Mouse (Mus musculus) neural tube, embryonic 13.5 days (tissue): ENCODE data around the gene Pip4k2c. TPM values are rescaled to one million over a fixed set of nuclear protein-coding genes. Genes with fewer than 3 reads are reported as not detected.
A peak's percentile ranks its signal among the peaks of the same experiment; 100 is the strongest.

Source experiments
- ATAC-seq: fragments of 200-750 bp; cut with Nextera tagmentation; 2 replicates; pipeline ENCODE4 v1.8.0; 2017; ENCODE audit warnings: low read depth, mild to moderate bottlenecking, moderate TSS enrichment, moderate library complexity
- H3K27ac ChIP-seq: fragments of 300-500 bp; sonication (generic); replicated peaks from 2 replicates; pipeline ENCODE4 v1.5.1; 2015; ENCODE audit warnings: moderate library complexity, mild to moderate bottlenecking, inconsistent platforms
- H3K27me3 ChIP-seq: fragments of 300-500 bp; sonication (generic); 2 replicates; pipeline ENCODE4 v1.6.1; 2015; ENCODE audit warnings: mild to moderate bottlenecking, inconsistent platforms
- H3K36me3 ChIP-seq: fragments of 300-500 bp; sonication (generic); 2 replicates; pipeline ENCODE4 v1.6.1; 2015; ENCODE audit warnings: mild to moderate bottlenecking, inconsistent platforms
- H3K4me1 ChIP-seq: fragments of 300-500 bp; sonication (generic); replicated peaks from 2 replicates; pipeline ENCODE4 v1.6.1; 2015; ENCODE audit warnings: inconsistent platforms
- H3K4me2 ChIP-seq: fragments of 300-500 bp; sonication (generic); 2 replicates; pipeline ENCODE4 v1.6.1; 2015; ENCODE audit warnings: inconsistent platforms, mild to moderate bottlenecking, moderate library complexity
- H3K4me3 ChIP-seq: fragments of 300-500 bp; sonication (generic); 2 replicates; pipeline ENCODE4 v1.5.1; 2015; ENCODE audit warnings: mild to moderate bottlenecking, inconsistent platforms
- H3K9ac ChIP-seq: fragments of 300-500 bp; sonication (generic); 2 replicates; pipeline ENCODE4 v1.6.1; 2015; ENCODE audit warnings: moderate library complexity, mild to moderate bottlenecking, inconsistent platforms
- H3K9me3 ChIP-seq: fragments of 300-500 bp; sonication (generic); 2 replicates; pipeline ENCODE4 v1.6.1; 2016; ENCODE audit warnings: inconsistent platforms
- WGBS: fragments of 180-500 bp; shearing (Covaris S2); methylation state at CpG from one replicate; pipeline ENCODE4 v1.1.7; 2015; 5-methylcytosine and 5-hydroxymethylcytosine counted together
- polyA plus RNA-seq: library from polyadenylated mRNA; unstranded; fragments of >200 nt; fragmentation: Nextera tagmentation; extraction: Ambion mirVana; gene quantifications from 2 replicates; pipeline ENCODE4 v1.2.1, GENCODE M21; 2015

Pip4k2c gene
- polyA plus RNA-seq, 1 experiment from 2014 or later, result 20.2 TPM

- no peak overlapping the region for H3K9ac ChIP-seq
- H3K27ac ChIP-seq, result no peak overlapping the region
- no peak for ATAC-seq
- peaks cover 26% of the 10 kb centered on the region for H3K4me1 ChIP-seq
- H3K9me3 ChIP-seq, result no peaks in the 10 kb centered on the region
- H3K4me3 ChIP-seq, result no peak overlapping the region
- 42% methylated on average over 3 of the region's 3 CpGs for WGBS
- H3K36me3 ChIP-seq, result peaks cover 23% of the 10 kb centered on the region
- H3K27me3 ChIP-seq, result peaks cover 78% of the 10 kb centered on the region
- H3K4me2 ChIP-seq, result no peak overlapping the region
Measured at GRCm38 (mm10) chr10:127176228-127176627, 35.2 kb downstream of the Pip4k2c start.

- 89% methylated on average over 7 of the region's 7 CpGs for WGBS
- Histone ChIP-seq H3K27ac (no peak overlapping the region), H3K4me1 (peaks cover 33% of the 10 kb centered on the region), H3K4me3 (no peak overlapping the region), H3K36me3 (peaks cover 33% of the 10 kb centered on the region), H3K27me3 (peaks cover 78% of the 10 kb centered on the region), H3K4me2 (no peak overlapping the region), H3K9ac (no peak overlapping the region), H3K9me3 (no peaks in the 10 kb centered on the region)
- no peak for ATAC-seq
Measured at GRCm38 (mm10) chr10:127174170-127174569, 37.2 kb downstream of the Pip4k2c start.

GRCm38 (mm10) chr10:127173148-127174065 is 38.0 kb downstream of the Pip4k2c start:
- Histone ChIP-seq H3K36me3 (peaks cover 35% of the 10 kb centered on the region), H3K4me3 (no peak overlapping the region), H3K27ac (no peak overlapping the region), H3K9me3 (no peaks in the 10 kb centered on the region), H3K9ac (no peak overlapping the region), H3K4me1 (peaks cover 28% of the 10 kb centered on the region), H3K4me2 (no peak overlapping the region), H3K27me3 (peaks cover 78% of the 10 kb centered on the region)
- no peak for ATAC-seq
- 84% methylated on average over 16 of the region's 16 CpGs for WGBS

GRCm38 (mm10) chr10:127171631-127172200 is 39.7 kb downstream of the Pip4k2c start:
- H3K4me1 ChIP-seq, result peaks cover 32% of the 10 kb centered on the region
- H3K27ac ChIP-seq, result no peak overlapping the region
- H3K4me3 ChIP-seq, result no peak overlapping the region
- H3K36me3 ChIP-seq, result peaks cover 42% of the 10 kb centered on the region
- ATAC-seq, result no peak
- no peaks in the 10 kb centered on the region for H3K9me3 ChIP-seq
- H3K9ac ChIP-seq, result no peak overlapping the region
- no peak overlapping the region for H3K4me2 ChIP-seq
- WGBS, result 87% methylated on average over 15 of the region's 15 CpGs
- H3K27me3 ChIP-seq, result peaks cover 78% of the 10 kb centered on the region

GRCm38 (mm10) chr10:127170837-127171272 is 40.5 kb downstream of the Pip4k2c start:
- under 1% methylated on average over 28 of the region's 29 CpGs for WGBS
- Histone ChIP-seq H3K9me3 (no peaks in the 10 kb centered on the region), H3K4me2 (peak overlapping the region; percentile 51), H3K27me3 (peaks cover 76% of the 10 kb centered on the region), H3K4me3 (peak overlapping the region; percentile 21), H3K27ac (no peak overlapping the region), H3K4me1 (peaks cover 37% of the 10 kb centered on the region), H3K9ac (peak overlapping the region; percentile 19; the same call in 1 of the 2 replicates), H3K36me3 (peaks cover 42% of the 10 kb centered on the region)
- ATAC-seq, result no peak

GRCm38 (mm10) chr10:127170002-127170401 is 41.4 kb downstream of the Pip4k2c start:
- ATAC-seq, result no peak
- H3K9ac ChIP-seq, result no peak overlapping the region
- H3K4me3 ChIP-seq, result peak overlapping the region; percentile 21
- H3K27ac ChIP-seq, result no peak overlapping the region
- 3% methylated on average over 22 of the region's 22 CpGs for WGBS
- H3K9me3 ChIP-seq, result no peaks in the 10 kb centered on the region
- peaks cover 42% of the 10 kb centered on the region for H3K36me3 ChIP-seq
- peaks cover 76% of the 10 kb centered on the region for H3K27me3 ChIP-seq
- peaks cover 43% of the 10 kb centered on the region for H3K4me1 ChIP-seq
- peak overlapping the region; percentile 51 for H3K4me2 ChIP-seq

- WGBS, result 50% methylated on average over 10 of the region's 10 CpGs
- Histone ChIP-seq H3K4me2 (peak overlapping the region; percentile 95), H3K9ac (peak overlapping the region; percentile 98; the same call in 1 of the 2 replicates), H3K36me3 (peaks cover 32% of the 10 kb centered on the region), H3K27me3 (peaks cover 73% of the 10 kb centered on the region), H3K4me1 (peaks cover 49% of the 10 kb centered on the region), H3K4me3 (peak overlapping the region; percentile 83; the same call in 1 of the 2 replicates), H3K9me3 (no peaks in the 10 kb centered on the region), H3K27ac (no peak overlapping the region)
- no peak for ATAC-seq
Measured at GRCm38 (mm10) chr10:127167614-127168192, 43.7 kb downstream of the Pip4k2c start.

GRCm38 (mm10) chr10:127166771-127167613 is 44.4 kb downstream of the Pip4k2c start:
- Histone ChIP-seq H3K9me3 (no peaks in the 10 kb centered on the region), H3K4me1 (peaks cover 49% of the 10 kb centered on the region), H3K27me3 (peaks cover 68% of the 10 kb centered on the region), H3K27ac (peak overlapping the region; percentile 91), H3K4me3 (peak overlapping the region; percentile 83), H3K4me2 (peak overlapping the region; percentile 95), H3K36me3 (peaks cover 27% of the 10 kb centered on the region), H3K9ac (peak overlapping the region; percentile 98)
- 22% methylated on average over 15 of the region's 15 CpGs for WGBS
- 0 out of 2 replicates have a peak, but pooled peaks have one; percentile 1 for ATAC-seq

GRCm38 (mm10) chr10:127166404-127166715 is 45.0 kb downstream of the Pip4k2c start:
- no peaks in the 10 kb centered on the region for H3K9me3 ChIP-seq
- H3K27me3 ChIP-seq, result peaks cover 62% of the 10 kb centered on the region
- peak overlapping the region; percentile 95 for H3K4me2 ChIP-seq
- peaks cover 20% of the 10 kb centered on the region for H3K36me3 ChIP-seq
- peaks cover 49% of the 10 kb centered on the region for H3K4me1 ChIP-seq
- peak overlapping the region; percentile 98 for H3K9ac ChIP-seq
- ATAC-seq, result 0 out of 2 replicates have a peak, but pooled peaks have one; percentile 1
- 2% methylated on average over 11 of the region's 11 CpGs for WGBS
- H3K27ac ChIP-seq, result peak overlapping the region; percentile 91
- peak overlapping the region; percentile 83 for H3K4me3 ChIP-seq

- Histone ChIP-seq H3K36me3 (peaks cover 18% of the 10 kb centered on the region), H3K4me3 (peak overlapping the region; percentile 83), H3K27ac (peak overlapping the region; percentile 91), H3K27me3 (peaks cover 57% of the 10 kb centered on the region), H3K9ac (peak overlapping the region; percentile 98), H3K4me1 (peaks cover 46% of the 10 kb centered on the region), H3K4me2 (peak overlapping the region; percentile 95), H3K9me3 (no peaks in the 10 kb centered on the region)
- ATAC-seq, result peak; percentile 63
- under 1% methylated on average over 56 of the region's 56 CpGs for WGBS
Measured at GRCm38 (mm10) chr10:127165654-127166403, 45.6 kb downstream of the Pip4k2c start.

- peaks cover 52% of the 10 kb centered on the region for H3K27me3 ChIP-seq
- WGBS, result under 1% methylated on average over 31 of the region's 42 CpGs
- peak overlapping the region; percentile 91 for H3K27ac ChIP-seq
Measured at GRCm38 (mm10) chr10:127165354-127165653, 46.1 kb downstream of the Pip4k2c start.

More at GRCm38 (mm10) chr10:127165354-127165653, 46.1 kb downstream of the Pip4k2c start:
- peak; percentile 43; the same call in 1 of the 2 replicates for ATAC-seq
- Histone ChIP-seq H3K4me2 (peak overlapping the region; percentile 95), H3K4me1 (peaks cover 41% of the 10 kb centered on the region), H3K9ac (peak overlapping the region; percentile 98), H3K4me3 (peak overlapping the region; percentile 83), H3K9me3 (no peaks in the 10 kb centered on the region), H3K36me3 (peaks cover 18% of the 10 kb centered on the region)
